Mouse (Mus musculus): Measurements from ENCODE around the gene Myo1a.
"Not testable (repeated sequence)": the region's sequence is repeated elsewhere in the genome, so short reads cannot be mapped to it uniquely, and the experiment has no call there.

Myo1a gene

GRCm38 (mm10) chr10:127759181-127760110 is 54.5 kb downstream of the Myo1a start, which contains the start of the genes Rdh1 and Rdh16f1:
Rdh1 (plus strand) TSS chr10:127759721.
Rdh16f1 (plus strand) TSS chr10:127759787.
- in situ Hi-C loops (cut with MboI), result no loop called here

GRCm38 (mm10) chr10:127762926-127763325 is 58.0 kb downstream of the Myo1a start:
- in situ Hi-C loops (cut with MboI), result not testable (repeated sequence)

GRCm38 (mm10) chr10:127763914-127764680 is 59.1 kb downstream of the Myo1a start:
- in situ Hi-C loops (cut with MboI), result no loop called here

GRCm38 (mm10) chr10:127766564-127766963 is 61.6 kb downstream of the Myo1a start:
- in situ Hi-C loops (cut with MboI), result no loop called here
